Mouse (Mus musculus): ENCODE measurements around the gene Ankfn1. TPM values are rescaled to one million over a fixed set of nuclear protein-coding genes. Genes with fewer than 3 reads are reported as not detected.

Ankfn1 gene
- total RNA-seq, 1 experiment from 2014 or later, result not detected

DNA sequence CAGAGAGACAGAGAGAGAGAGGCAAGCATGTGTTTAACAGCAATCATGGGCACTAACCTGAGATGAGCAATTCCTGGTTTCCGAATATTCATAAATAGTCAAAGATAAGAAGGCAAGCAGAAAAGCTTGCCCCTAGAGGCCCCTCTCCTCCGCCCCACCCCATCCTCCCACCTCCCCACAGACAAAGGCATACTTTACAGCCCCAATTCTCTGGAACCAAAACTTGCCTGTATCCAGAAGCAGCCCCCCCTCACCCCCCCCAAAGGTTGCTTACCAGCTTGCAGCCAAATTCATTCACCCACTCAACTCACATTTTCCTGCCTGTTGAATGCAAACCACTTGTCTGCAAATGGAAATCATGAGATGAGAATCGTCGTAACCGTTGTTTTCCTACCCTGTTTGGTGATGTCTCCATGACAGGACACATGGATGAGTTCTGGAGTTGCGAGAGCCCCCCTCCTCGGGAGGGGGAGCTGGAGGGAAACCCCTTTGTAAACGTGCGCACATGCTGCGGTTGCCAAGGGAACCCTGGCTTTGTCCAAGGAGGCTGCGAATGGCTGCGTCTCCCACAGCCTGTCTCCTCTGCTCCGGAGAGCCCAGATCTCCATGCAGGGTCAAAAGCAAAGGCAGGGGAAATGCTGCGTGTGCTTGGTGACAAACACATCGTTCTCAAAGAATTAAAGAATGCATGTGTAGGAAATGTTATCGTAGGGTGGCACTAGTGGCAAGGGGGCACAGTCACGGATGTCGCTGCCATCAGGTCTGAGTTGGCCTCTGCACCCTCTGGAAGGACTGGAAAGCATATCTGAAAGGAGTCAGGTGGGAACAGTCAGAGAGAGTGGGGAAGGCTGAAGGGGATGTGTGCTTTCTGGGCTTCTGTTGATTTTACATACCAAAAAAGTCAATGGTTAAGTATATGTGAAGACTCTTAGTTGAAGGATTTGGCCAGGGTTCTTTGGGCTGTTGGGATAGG lies 80.7 kb downstream of the Ankfn1 start:
- no peak for ATAC-seq (replicated peaks; ENCODE audit: insufficient number of reproducible peaks, low FRiP score, low TSS enrichment, poor library complexity, severe bottlenecking)

GRCm38 (mm10) chr11:89693686-89694085 lies 83.8 kb downstream of the Ankfn1 start:
- ATAC-seq (replicated peaks; ENCODE audit: insufficient number of reproducible peaks, low FRiP score, low TSS enrichment, poor library complexity, severe bottlenecking), result no peak

- ATAC-seq (replicated peaks; ENCODE audit: insufficient number of reproducible peaks, low FRiP score, low TSS enrichment, poor library complexity, severe bottlenecking), result no peak
These were observed 100.5 kb downstream of the Ankfn1 start for GRCm38 (mm10) chr11:89676922-89677321.

DNA sequence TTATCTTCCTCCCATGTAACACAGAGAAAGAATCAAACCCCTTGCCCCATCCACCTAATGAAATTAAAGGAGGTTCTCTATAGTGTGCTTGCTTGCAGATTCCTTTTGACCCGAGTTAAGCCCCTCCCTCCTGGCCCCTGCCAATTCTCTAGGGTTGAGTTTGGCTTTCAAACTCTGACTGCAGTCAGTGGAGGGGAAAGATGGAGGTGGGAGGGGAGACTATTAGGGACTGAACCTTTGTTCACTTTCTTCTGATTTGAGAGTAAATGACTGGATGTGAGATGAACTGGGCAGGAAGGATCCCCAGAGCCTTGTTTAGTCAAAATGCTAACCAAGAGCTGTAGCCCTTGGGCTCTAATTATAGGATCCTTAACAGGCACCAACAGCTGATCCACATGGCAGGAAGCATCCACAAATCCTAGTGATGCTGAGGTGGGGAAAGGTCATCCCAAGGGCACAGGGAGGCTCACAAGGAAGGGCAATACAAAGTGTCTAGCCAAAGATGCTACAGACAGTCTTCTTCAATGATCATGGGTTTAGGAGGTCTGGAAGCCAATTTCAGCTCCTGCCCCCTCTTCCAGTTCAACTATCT lies 103.4 kb downstream of the Ankfn1 start:
- no peak for ATAC-seq (replicated peaks; ENCODE audit: insufficient number of reproducible peaks, low FRiP score, low TSS enrichment, poor library complexity, severe bottlenecking)

DNA sequence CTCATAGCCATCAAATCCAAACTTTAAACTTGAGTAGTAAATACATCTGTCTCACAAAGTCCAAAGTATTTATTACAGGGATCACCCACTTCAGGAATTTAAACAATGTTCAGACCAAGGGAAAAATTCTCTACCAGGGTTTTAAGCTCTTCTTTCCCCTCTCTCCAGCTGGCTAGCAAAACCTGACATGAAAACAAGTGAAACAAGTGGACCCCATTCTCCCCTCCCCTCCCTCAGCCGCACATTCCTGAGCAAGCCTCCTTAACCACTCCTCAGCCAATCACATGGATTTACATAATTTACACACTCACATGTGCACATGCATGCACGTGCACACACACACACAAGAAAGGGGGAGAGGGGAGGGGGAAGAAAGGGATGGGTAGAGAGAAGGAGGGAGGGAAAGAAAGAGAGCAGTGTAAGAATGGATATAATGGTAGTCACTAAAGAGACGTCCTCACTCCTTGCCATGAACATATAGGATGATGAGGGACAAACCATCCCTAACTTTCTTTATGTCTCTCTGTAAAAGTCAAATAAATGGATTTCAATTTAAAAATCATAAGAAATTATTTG lies 104.9 kb downstream of the Ankfn1 start:
- no peak for ATAC-seq (replicated peaks; ENCODE audit: insufficient number of reproducible peaks, low FRiP score, low TSS enrichment, poor library complexity, severe bottlenecking)

DNA sequence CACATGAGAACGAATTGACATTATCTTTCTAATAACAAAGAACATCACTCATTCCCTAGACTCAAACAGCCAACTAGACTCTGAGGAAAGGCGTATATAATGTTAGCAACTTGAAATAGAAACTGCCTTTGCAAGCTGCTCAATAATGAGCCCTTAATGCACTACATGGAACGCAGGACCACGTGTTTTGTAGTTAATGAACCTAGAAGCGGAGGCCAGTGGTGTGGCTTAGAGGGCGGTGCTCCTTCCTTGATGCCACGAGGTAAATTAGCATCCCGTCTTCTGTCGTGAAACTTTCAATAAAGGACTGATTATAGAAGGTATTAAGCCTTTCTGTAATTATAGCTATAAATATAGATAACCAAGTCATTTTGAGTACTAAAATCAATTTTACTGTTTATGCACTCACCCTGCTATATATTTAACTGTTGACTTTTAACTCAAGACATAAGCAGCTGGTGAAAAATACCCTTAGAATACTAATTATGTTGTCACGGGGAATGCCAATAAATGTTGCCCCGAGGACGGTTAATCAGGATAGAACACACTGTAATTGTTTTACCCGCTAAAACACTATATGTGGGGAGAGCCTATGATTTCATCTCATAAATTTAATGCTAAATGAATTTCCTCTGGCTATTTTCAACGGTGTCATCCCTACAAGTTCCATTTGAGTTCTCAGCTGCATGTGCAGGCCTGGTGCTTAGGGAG lies 112.1 kb downstream of the Ankfn1 start:
- ATAC-seq (replicated peaks; ENCODE audit: insufficient number of reproducible peaks, low FRiP score, low TSS enrichment, poor library complexity, severe bottlenecking), result no peak

- ATAC-seq (replicated peaks; ENCODE audit: insufficient number of reproducible peaks, low FRiP score, low TSS enrichment, poor library complexity, severe bottlenecking), result no peak
These were observed 118.4 kb downstream of the Ankfn1 start for GRCm38 (mm10) chr11:89659048-89659447.

DNA sequence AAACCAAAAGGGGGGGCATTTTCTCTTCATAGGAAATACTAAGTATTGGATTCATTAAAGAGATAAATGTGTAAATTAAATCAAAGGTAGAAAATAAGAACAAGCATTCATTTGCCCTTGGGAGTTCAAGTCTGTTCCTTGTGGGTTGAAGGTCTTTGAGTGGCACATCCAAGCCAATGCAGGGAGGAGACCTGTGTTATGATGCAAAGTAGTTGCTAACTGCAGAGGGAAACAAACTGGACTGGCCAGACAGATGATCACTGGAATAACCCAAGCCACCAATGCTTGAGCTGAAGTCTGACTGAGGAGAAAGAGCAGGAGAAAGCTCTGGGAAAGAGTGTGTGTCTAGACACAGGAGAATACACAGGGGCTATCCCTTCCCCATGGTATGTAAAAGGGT lies 120.9 kb downstream of the Ankfn1 start:
- no peak for ATAC-seq (replicated peaks; ENCODE audit: insufficient number of reproducible peaks, low FRiP score, low TSS enrichment, poor library complexity, severe bottlenecking)

GRCm38 (mm10) chr11:89635740-89636139 lies 141.7 kb downstream of the Ankfn1 start:
- no peak for ATAC-seq (replicated peaks; ENCODE audit: insufficient number of reproducible peaks, low FRiP score, low TSS enrichment, poor library complexity, severe bottlenecking)

GRCm38 (mm10) chr11:89631315-89631714 lies 146.1 kb downstream of the Ankfn1 start:
- ATAC-seq (replicated peaks; ENCODE audit: insufficient number of reproducible peaks, low FRiP score, low TSS enrichment, poor library complexity, severe bottlenecking), result no peak

DNA sequence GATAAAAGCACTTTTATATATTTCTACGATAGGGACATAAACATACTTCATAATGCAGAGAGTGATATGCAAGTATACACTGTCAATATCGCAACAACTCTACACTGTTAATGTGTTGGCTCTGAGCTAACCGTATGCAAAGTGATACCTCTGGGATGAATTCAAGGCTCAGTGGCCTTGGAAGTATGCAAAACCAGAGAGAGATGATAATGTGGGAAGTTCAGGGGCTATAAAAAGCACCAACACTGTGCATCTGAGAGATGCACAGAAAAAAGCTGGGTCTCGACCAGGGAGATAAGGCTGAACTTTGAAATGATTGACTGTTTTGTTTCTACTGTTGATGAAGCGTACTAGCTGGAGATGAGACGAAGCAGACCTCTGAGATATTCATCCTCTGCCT lies 148.9 kb downstream of the Ankfn1 start:
- ATAC-seq (replicated peaks; ENCODE audit: insufficient number of reproducible peaks, low FRiP score, low TSS enrichment, poor library complexity, severe bottlenecking), result no peak

- no peak for ATAC-seq (replicated peaks; ENCODE audit: insufficient number of reproducible peaks, low FRiP score, low TSS enrichment, poor library complexity, severe bottlenecking)
These were observed 150.2 kb downstream of the Ankfn1 start for GRCm38 (mm10) chr11:89627232-89627631.

DNA sequence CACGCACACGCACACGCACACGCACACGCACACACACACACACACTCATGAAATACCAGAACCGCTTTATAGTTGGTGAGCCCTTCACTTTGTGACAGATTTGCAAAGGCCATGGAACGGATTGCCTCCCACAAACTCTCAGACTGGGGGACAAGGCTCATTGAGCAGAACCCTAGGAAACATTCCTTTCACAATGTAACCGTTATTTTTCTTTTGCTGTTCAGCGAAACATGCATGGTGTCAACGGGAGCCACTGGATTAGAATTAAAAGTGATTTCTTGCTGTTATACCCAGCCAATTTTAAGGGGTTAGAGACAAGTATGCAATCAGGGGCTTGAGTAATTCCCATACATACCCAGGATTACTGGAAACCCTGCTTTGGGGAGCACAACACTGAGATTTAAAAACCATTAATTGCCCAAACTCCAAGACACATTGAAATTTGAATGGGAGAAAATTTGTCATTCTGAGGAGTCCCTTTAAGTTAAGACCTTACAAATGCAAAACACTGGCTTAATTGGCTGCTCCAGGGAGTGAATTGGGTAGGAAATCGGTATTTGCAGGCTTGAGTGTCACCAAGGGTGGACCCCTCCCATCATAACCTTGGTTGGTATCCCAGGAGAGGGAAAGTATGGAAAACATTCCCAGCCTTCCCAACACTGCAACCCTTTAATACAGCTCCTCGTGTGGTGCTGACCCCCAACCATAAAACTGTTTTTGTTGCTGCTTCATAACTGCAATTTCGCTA lies 153.6 kb downstream of the Ankfn1 start:
- ATAC-seq (replicated peaks; ENCODE audit: insufficient number of reproducible peaks, low FRiP score, low TSS enrichment, poor library complexity, severe bottlenecking), result no peak

DNA sequence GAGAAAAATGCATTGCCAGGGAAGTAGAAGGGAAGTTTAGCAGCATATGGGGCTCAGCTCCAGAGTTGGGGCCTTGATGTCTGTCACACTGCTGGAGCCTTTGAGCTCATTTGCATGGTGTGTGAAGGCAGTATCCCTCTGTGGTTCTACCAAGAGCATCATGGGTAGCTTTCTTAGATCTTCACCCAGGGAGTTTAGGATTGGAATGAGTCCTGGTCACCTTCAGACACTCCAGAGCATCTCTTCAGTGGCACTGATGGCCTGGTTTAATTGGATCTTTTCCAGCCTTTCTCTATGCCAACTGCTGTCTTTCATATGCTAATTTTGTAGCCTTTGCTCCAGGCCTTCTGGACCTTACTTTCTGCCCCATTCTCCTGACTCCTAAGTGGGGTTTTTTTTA lies 157.5 kb downstream of the Ankfn1 start:
- ATAC-seq (replicated peaks; ENCODE audit: insufficient number of reproducible peaks, low FRiP score, low TSS enrichment, poor library complexity, severe bottlenecking), result no peak

GRCm38 (mm10) chr11:89615806-89616205 lies 161.6 kb downstream of the Ankfn1 start:
- ATAC-seq (replicated peaks; ENCODE audit: insufficient number of reproducible peaks, low FRiP score, low TSS enrichment, poor library complexity, severe bottlenecking), result no peak

- ATAC-seq (replicated peaks; ENCODE audit: insufficient number of reproducible peaks, low FRiP score, low TSS enrichment, poor library complexity, severe bottlenecking), result no peak
These were observed 165.9 kb downstream of the Ankfn1 start for GRCm38 (mm10) chr11:89611596-89611995.

DNA sequence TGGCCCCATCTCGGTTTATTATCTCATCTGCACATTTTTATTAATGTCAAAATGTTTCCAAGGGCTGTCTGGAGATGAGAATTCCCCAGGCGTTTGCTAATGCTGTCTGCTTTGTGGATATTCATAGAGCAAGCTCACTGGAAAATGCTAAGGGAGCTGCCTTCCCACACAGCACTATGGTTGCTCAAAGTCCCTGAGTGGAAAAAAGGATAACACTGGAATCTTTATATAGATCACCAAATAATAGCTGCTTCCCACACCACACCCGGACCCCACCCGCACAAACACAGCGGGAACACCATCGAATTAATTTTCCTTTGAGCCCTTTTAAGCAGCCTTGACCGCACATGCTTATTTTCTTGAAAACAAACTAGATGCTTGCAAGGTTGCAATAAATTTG lies 169.4 kb downstream of the Ankfn1 start:
- no peak for ATAC-seq (replicated peaks; ENCODE audit: insufficient number of reproducible peaks, low FRiP score, low TSS enrichment, poor library complexity, severe bottlenecking)

GRCm38 (mm10) chr11:89607270-89607669 lies 170.2 kb downstream of the Ankfn1 start:
- no peak for ATAC-seq (replicated peaks; ENCODE audit: insufficient number of reproducible peaks, low FRiP score, low TSS enrichment, poor library complexity, severe bottlenecking)

GRCm38 (mm10) chr11:89606346-89606745 lies 171.1 kb downstream of the Ankfn1 start:
- ATAC-seq (replicated peaks; ENCODE audit: insufficient number of reproducible peaks, low FRiP score, low TSS enrichment, poor library complexity, severe bottlenecking), result no peak
